Mouse (Mus musculus): ENCODE results near the gene Kcnk6. TPM values are rescaled to one million over a fixed set of nuclear protein-coding genes. Genes with fewer than 3 reads are reported as not detected.
"Not testable (repeated sequence)": the region's sequence is repeated elsewhere in the genome, so short reads cannot be mapped to it uniquely, and the experiment has no call there.

Gene Kcnk6
- total and polyA plus RNA-seq, 2 experiments from 2014 or later: 1.8 to 2.4 TPM

- no peaks in the 10 kb centered on the region for H3K27me3 ChIP-seq (ENCODE audit: insufficient read depth, low read length)
- no peak overlapping the region for H3K9ac ChIP-seq (replicated peaks; ENCODE audit: low read length, poor library complexity, severe bottlenecking)
- H3K4me3 ChIP-seq (ENCODE audit: low read depth, low read length): no peak overlapping the region
- H3K27ac ChIP-seq (ENCODE audit: low read depth, low read length): no peak overlapping the region
- H3K4me2 ChIP-seq (ENCODE audit: low read depth, low read length, poor library complexity, severe bottlenecking): no peak overlapping the region
- no peaks in the 10 kb centered on the region for H3K36me3 ChIP-seq (ENCODE audit: insufficient read depth, low read length)
- H3K9me3 ChIP-seq (ENCODE audit: low read length): no peaks in the 10 kb centered on the region
- H3K4me1 ChIP-seq (ENCODE audit: insufficient read depth, low read length): no peaks in the 10 kb centered on the region
- 42% methylated on average over 15 of the region's 15 CpGs for WGBS
- TF ChIP-seq CTCF (IDR thresholded peaks at IDR 0.05): no peak
- ATAC-seq (ENCODE audit: low FRiP score) (no peak), DNase-seq (ENCODE audit: low spot score) (peak; percentile 21)
Observed at GRCm38 (mm10) chr7:29214846-29215245, 17.5 kb downstream of the Kcnk6 start.

GRCm38 (mm10) chr7:29214236-29214635, 18.1 kb downstream of the Kcnk6 start:
- H3K9ac ChIP-seq (replicated peaks; ENCODE audit: low read length, poor library complexity, severe bottlenecking): no peak overlapping the region
- ATAC-seq (ENCODE audit: low FRiP score) (peak; percentile 17; the same call in 1 of the 2 replicates), DNase-seq (ENCODE audit: low spot score) (no peak)
- no peaks in the 10 kb centered on the region for H3K36me3 ChIP-seq (ENCODE audit: insufficient read depth, low read length)
- no peak for TF ChIP-seq CTCF (IDR thresholded peaks at IDR 0.05)
- no peak overlapping the region for H3K4me2 ChIP-seq (ENCODE audit: low read depth, low read length, poor library complexity, severe bottlenecking)
- H3K27me3 ChIP-seq (ENCODE audit: insufficient read depth, low read length): no peaks in the 10 kb centered on the region
- H3K4me1 ChIP-seq (ENCODE audit: insufficient read depth, low read length): no peaks in the 10 kb centered on the region
- WGBS: 61% methylated on average over 2 of the region's 2 CpGs
- no peaks in the 10 kb centered on the region for H3K9me3 ChIP-seq (ENCODE audit: low read length)
- H3K27ac ChIP-seq (ENCODE audit: low read depth, low read length): no peak overlapping the region
- H3K4me3 ChIP-seq (ENCODE audit: low read depth, low read length): no peak overlapping the region

DNA sequence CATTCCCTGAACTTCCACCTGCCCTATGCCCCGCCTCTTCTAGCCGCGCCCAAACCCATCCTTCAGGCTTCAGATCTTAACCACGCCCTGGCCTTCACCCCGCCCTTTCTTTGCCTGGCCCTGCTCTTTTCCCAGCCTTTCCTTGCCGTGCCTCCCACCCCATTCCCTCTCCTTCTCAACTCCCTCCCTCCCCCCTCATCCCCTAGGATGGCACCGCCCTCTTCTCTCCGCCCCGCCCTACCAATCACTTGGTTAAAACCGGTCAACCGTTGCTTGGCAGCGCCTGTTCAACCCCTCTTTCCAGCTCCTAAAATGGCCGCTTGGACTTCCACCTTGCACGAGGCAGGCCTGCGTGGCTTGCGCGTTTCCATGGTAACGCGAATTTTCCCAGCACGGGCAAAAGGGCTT, 18.6 kb downstream of the Kcnk6 start, which contains the start of gene Catsperg1:
Gene Catsperg1 (minus strand): TSS at position 361 of the 408 bp plus-strand sequence.
- peak; percentile 79 for DNase-seq (ENCODE audit: low spot score)
- Histone ChIP-seq H3K9ac (replicated peaks; ENCODE audit: low read length, poor library complexity, severe bottlenecking) (0 out of 2 replicates have a peak within 1 kb of the TSS, but pooled peaks have one; percentile 19), H3K36me3 (ENCODE audit: insufficient read depth, low read length) (no peaks in the 10 kb centered on the region), H3K27me3 (ENCODE audit: insufficient read depth, low read length) (no peaks in the 10 kb centered on the region), H3K4me3 (ENCODE audit: low read depth, low read length) (peak within 1 kb of the TSS; percentile 18; the same call in 1 of the 2 replicates), H3K9me3 (ENCODE audit: low read length) (no peaks in the 10 kb centered on the region), H3K4me2 (ENCODE audit: low read depth, low read length, poor library complexity, severe bottlenecking) (peak within 1 kb of the TSS; percentile 41), H3K4me1 (ENCODE audit: insufficient read depth, low read length) (no peaks in the 10 kb centered on the region), H3K27ac (ENCODE audit: low read depth, low read length) (peak within 1 kb of the TSS; percentile 65)
- 2% methylated on average over 20 of the region's 20 CpGs for WGBS
- TF ChIP-seq CTCF (IDR thresholded peaks at IDR 0.05): no peak
- peak; percentile 89 for ATAC-seq (ENCODE audit: low FRiP score)

GRCm38 (mm10) chr7:29212775-29213560, 19.3 kb downstream of the Kcnk6 start:
- H3K9ac ChIP-seq (replicated peaks; ENCODE audit: low read length, poor library complexity, severe bottlenecking): 0 out of 2 replicates have a peak overlapping the region, but pooled peaks have one; percentile 19
- ATAC-seq (ENCODE audit: low FRiP score): not testable (repeated sequence)

GRCm38 (mm10) chr7:29212199-29212765, 20.0 kb downstream of the Kcnk6 start:
- WGBS: 15% methylated on average over 26 of the region's 26 CpGs
- Histone ChIP-seq H3K4me2 (ENCODE audit: low read depth, low read length, poor library complexity, severe bottlenecking) (peak overlapping the region; percentile 52), H3K4me1 (ENCODE audit: insufficient read depth, low read length) (no peaks in the 10 kb centered on the region), H3K27ac (ENCODE audit: low read depth, low read length) (no peak overlapping the region), H3K4me3 (ENCODE audit: low read depth, low read length) (0 out of 2 replicates have a peak overlapping the region, but pooled peaks have one; percentile 1), H3K9ac (replicated peaks; ENCODE audit: low read length, poor library complexity, severe bottlenecking) (no peak overlapping the region), H3K9me3 (ENCODE audit: low read length) (no peaks in the 10 kb centered on the region), H3K36me3 (ENCODE audit: insufficient read depth, low read length) (no peaks in the 10 kb centered on the region), H3K27me3 (ENCODE audit: insufficient read depth, low read length) (no peaks in the 10 kb centered on the region)
- no peak for DNase-seq (ENCODE audit: low spot score)
- TF ChIP-seq CTCF (IDR thresholded peaks at IDR 0.05): no peak
- ATAC-seq (ENCODE audit: low FRiP score): no peak

More at GRCm38 (mm10) chr7:29212775-29213560, 19.3 kb downstream of the Kcnk6 start:
- H3K27ac ChIP-seq (ENCODE audit: low read depth, low read length); H3K36me3 ChIP-seq (ENCODE audit: insufficient read depth, low read length); H3K4me1 ChIP-seq (ENCODE audit: insufficient read depth, low read length); H3K27me3 ChIP-seq (ENCODE audit: insufficient read depth, low read length); DNase-seq (ENCODE audit: low spot score); H3K9me3 ChIP-seq (ENCODE audit: low read length): not testable (repeated sequence)
- Histone ChIP-seq H3K4me3 (ENCODE audit: low read depth, low read length) (peak overlapping the region; percentile 18; the same call in 1 of the 2 replicates), H3K4me2 (ENCODE audit: low read depth, low read length, poor library complexity, severe bottlenecking) (peak overlapping the region; percentile 41)
- 17% methylated on average over 40 of the region's 40 CpGs for WGBS

Measured in midbrain, postnatal 0 days (tissue).